18 mouse cellular contexts compared by ENCODE assay signal in genomic region chr11:42822835-42823234, GRCm38 (mm10).
"Had no signal": no experiment of that assay in that cellular context is flagged by ENCODE, and none has a peak within 500 bp of the region (broad histone marks: within the 10 kb centered on the region; RNA-seq: fewer than 3 reads in every experiment).

No protein-coding gene starts in this region.

- H3K9ac ChIP-seq: intestine, embryonic 15.5 days; limb, embryonic 12.5 days; liver, embryonic 13.5 days; liver, postnatal 0 days; lung, embryonic 15.5 days; midbrain, embryonic 15.5 days; neural tube, embryonic 12.5 days had no signal

- H3K9me3 ChIP-seq: intestine, embryonic 15.5 days; limb, embryonic 12.5 days; liver, embryonic 13.5 days; lung, embryonic 15.5 days; megakaryocyte, embryonic 14.5 days; midbrain, embryonic 15.5 days; neural tube, embryonic 12.5 days had no signal

- H3K27ac ChIP-seq: intestine, embryonic 15.5 days; limb, embryonic 12.5 days; liver, embryonic 13.5 days; lung, embryonic 15.5 days; macrophage; midbrain, embryonic 15.5 days; neural tube, embryonic 12.5 days; stomach, postnatal 0 days had no signal

- H3K27me3 ChIP-seq: intestine, embryonic 15.5 days; limb, embryonic 12.5 days; liver, embryonic 13.5 days; lung, embryonic 15.5 days; megakaryocyte, embryonic 14.5 days; midbrain, embryonic 15.5 days; neural tube, embryonic 12.5 days had no signal

- H3K4me3 ChIP-seq: intestine, embryonic 15.5 days; limb, embryonic 12.5 days; liver, embryonic 13.5 days; lung, embryonic 15.5 days; megakaryocyte, embryonic 14.5 days; midbrain, embryonic 15.5 days; neural tube, embryonic 12.5 days had no signal

- H3K4me1 ChIP-seq: intestine, embryonic 15.5 days; limb, embryonic 12.5 days; liver, embryonic 13.5 days; lung, embryonic 15.5 days; megakaryocyte, embryonic 14.5 days; midbrain, embryonic 15.5 days; neural tube, embryonic 12.5 days had no signal

- DNase-seq: kidney, adult 18-20 months; kidney, postnatal 10 days; kidney, postnatal 4 days; liver; liver, embryonic 13.5 days; liver, postnatal 0 days; lung, postnatal 14 days; thymus, adult 18-20 months; thymus, postnatal 14 days had no signal

- H3K36me3 ChIP-seq: intestine, embryonic 15.5 days; limb, embryonic 12.5 days; liver, embryonic 13.5 days; lung, embryonic 15.5 days; midbrain, embryonic 15.5 days; neural tube, embryonic 12.5 days had no signal

- H3K4me2 ChIP-seq: intestine, embryonic 15.5 days; limb, embryonic 12.5 days; liver, embryonic 13.5 days; lung, embryonic 15.5 days; midbrain, embryonic 11.5 days; midbrain, embryonic 15.5 days; neural tube, embryonic 12.5 days had no signal
